Comparison of ENCODE assay signal across 32 mouse cellular contexts in genomic region chr9:58327382-58327781, GRCm38 (mm10). TPM values are rescaled to one million over a fixed set of nuclear protein-coding genes. Genes with fewer than 3 reads are reported as not detected.
DNase-seq lines count a peak whose midpoint lies in the region; ATAC-seq and TF ChIP-seq lines count a peak whose summit lies in the region.
"Had no signal": no experiment of that assay in that cellular context is flagged by ENCODE, and none has a peak within 500 bp of the region (broad histone marks: within the 10 kb centered on the region; RNA-seq: fewer than 3 reads in every experiment).

No protein-coding gene starts in this region.

- no peak overlapping the region for H3K4me2 ChIP-seq in heart, embryonic 15.5 days
- H3K4me2 ChIP-seq: embryonic facial prominence, embryonic 13.5 days; limb, embryonic 13.5 days; liver, embryonic 11.5 days; neural tube, embryonic 13.5 days had no signal

- H3K27ac ChIP-seq in heart, embryonic 10.5 days = peak overlapping the region; percentile 75
- H3K27ac ChIP-seq in heart, embryonic 15.5 days = peak overlapping the region; percentile 87
- H3K27ac ChIP-seq in layer of hippocampus, adult 2 months = peak overlapping the region; percentile 61; the same call in 1 of the 2 replicates
- H3K27ac ChIP-seq: forebrain, embryonic 10.5 days; left cerebral cortex, adult 2 months; limb, embryonic 13.5 days; neural tube, embryonic 13.5 days had no signal

- peaks cover 39% of the 10 kb centered on the region for H3K4me1 ChIP-seq in heart, embryonic 10.5 days
- peaks cover 29% of the 10 kb centered on the region for H3K4me1 ChIP-seq in heart, embryonic 15.5 days (replicated peaks)

- H3K27me3 ChIP-seq in heart, embryonic 10.5 days (ENCODE audit: insufficient read depth, poor library complexity, severe bottlenecking) = no peaks in the 10 kb centered on the region
- H3K27me3 ChIP-seq in heart, embryonic 15.5 days = no peaks in the 10 kb centered on the region
- H3K27me3 ChIP-seq: embryonic facial prominence, embryonic 13.5 days; neural tube, embryonic 13.5 days had no signal

- WGBS in heart, embryonic 10.5 days = 24% methylated on average over 1 of the region's 1 CpGs
- WGBS in heart, embryonic 15.5 days = 35% methylated on average over 1 of the region's 1 CpGs

- no peaks in the 10 kb centered on the region for H3K9me3 ChIP-seq in heart, embryonic 10.5 days
- H3K9me3 ChIP-seq in heart, embryonic 15.5 days (replicated peaks) = no peaks in the 10 kb centered on the region
- H3K9me3 ChIP-seq: embryonic facial prominence, embryonic 13.5 days; forebrain, embryonic 10.5 days; limb, embryonic 13.5 days; neural tube, embryonic 13.5 days had no signal

- no peak for DNase-seq in heart, embryonic 10.5 days (ENCODE audit: low spot score)
- DNase-seq in heart, postnatal 25 days (ENCODE audit: low spot score) = no peak
- no peak for DNase-seq in heart, postnatal 4 days
- no peak for DNase-seq in layer of hippocampus, adult 2 months (ENCODE audit: low spot score in 2 of 2)
- DNase-seq in layer of hippocampus, postnatal 10 days (ENCODE audit: low spot score in 2 of 2) = no peak
- DNase-seq in MN1 (ENCODE audit: low spot score) = peak; percentile 18
- no peak for DNase-seq in left cerebral cortex, postnatal 4 days
- DNase-seq: adrenal gland, postnatal 25 days; cerebellum, adult 18-20 months; cerebellum, postnatal 10 days; gastrocnemius, postnatal 14 days; kidney, adult 9 months; kidney, postnatal 14 days; lung, postnatal 14 days; thymus, adult 2 months; thymus, postnatal 36 days had no signal

- 0 out of 2 replicates have a peak, but pooled peaks have one; percentile 20 for ATAC-seq in heart, embryonic 15.5 days (replicated peaks; ENCODE audit: insufficient number of reproducible peaks, insufficient read depth, low FRiP score, low read depth)
- ATAC-seq: CD4-positive, CD25-positive, alpha-beta regulatory T cell, adult 4 months; intestine, embryonic 16.5 days had no signal

- no peak for TF ChIP-seq CTCF in layer of hippocampus, adult 2 months (conservative IDR thresholded peaks at IDR 0.05)

- H3K9ac ChIP-seq in heart, embryonic 15.5 days = no peak overlapping the region
- H3K9ac ChIP-seq: embryonic facial prominence, embryonic 13.5 days; limb, embryonic 13.5 days; neural tube, embryonic 13.5 days had no signal

- no peaks in the 10 kb centered on the region for H3K36me3 ChIP-seq in heart, embryonic 10.5 days
- no peaks in the 10 kb centered on the region for H3K36me3 ChIP-seq in heart, embryonic 15.5 days
- H3K36me3 ChIP-seq: embryonic facial prominence, embryonic 13.5 days; forebrain, embryonic 10.5 days; limb, embryonic 13.5 days; neural tube, embryonic 13.5 days had no signal

- intact Hi-C loops in heart, postnatal 25 days (cut with DNase I) = no loop called here
- intact Hi-C loops in left cerebral cortex, postnatal 4 days (cut with DNase I) = no loop called here

- no peak overlapping the region for H3K4me3 ChIP-seq in heart, embryonic 10.5 days
- no peak overlapping the region for H3K4me3 ChIP-seq in heart, embryonic 15.5 days
- no peak overlapping the region for H3K4me3 ChIP-seq in layer of hippocampus, adult 2 months
- H3K4me3 ChIP-seq: embryonic facial prominence, embryonic 13.5 days; forebrain, embryonic 10.5 days; left cerebral cortex, adult 2 months; limb, embryonic 13.5 days; neural tube, embryonic 13.5 days had no signal

RNA-seq across cellular contexts. Expression of gene Loxl1, which starts 14.4 kb away (rescaled TPM):
- 35.7 and 36.1 TPM in 2 replicates for polyA plus RNA-seq in heart, embryonic 10.5 days (2016; fragmentation: Nextera tagmentation; extraction: Ambion mirVana)
- total RNA-seq in heart, postnatal 25 days (2021) = 10 to 100 TPM; 36.6 to 36.7 TPM
- 54.6 and 78.1 TPM in 2 replicates for polyA plus RNA-seq in heart, embryonic 15.5 days (2015; fragmentation: Nextera tagmentation; extraction: Ambion mirVana)
- 10 to 100 TPM; 77.2 to 87.1 TPM for total RNA-seq in heart, postnatal 4 days (2021)
- 1 to 10 TPM; 3.2 to 3.3 TPM for total RNA-seq in layer of hippocampus, adult 2 months (2021)
- total RNA-seq in layer of hippocampus, postnatal 10 days (2021) = 1 to 10 TPM; 5.0 to 5.7 TPM
- 1 to 10 TPM; 4.8 to 5.5 TPM for total RNA-seq in left cerebral cortex, postnatal 4 days (2021)
- total RNA-seq: common myeloid progenitor, adult 5-6 weeks; granulocyte monocyte progenitor cell, adult 5-6 weeks had no signal
- polyA plus RNA-seq: CD4-positive, CD25-positive, alpha-beta regulatory T cell, adult 4 months had no signal

RNA-seq across cellular contexts. Expression of gene Tbc1d21, which starts 42.9 kb away (rescaled TPM):
- not detected in 2 replicates for polyA plus RNA-seq in heart, embryonic 10.5 days (2016; fragmentation: Nextera tagmentation; extraction: Ambion mirVana)
- total RNA-seq in heart, postnatal 25 days (2021) = not detected
- polyA plus RNA-seq in heart, embryonic 15.5 days (2015; fragmentation: Nextera tagmentation; extraction: Ambion mirVana) = not detected in 2 replicates
- total RNA-seq in heart, postnatal 4 days (2021) = not detected
- not detected for total RNA-seq in layer of hippocampus, adult 2 months (2021)
- not detected for total RNA-seq in layer of hippocampus, postnatal 10 days (2021)
- total RNA-seq in left cerebral cortex, postnatal 4 days (2021) = not detected
- total RNA-seq: adrenal gland, adult 18-20 months; adrenal gland, postnatal 25 days; common myeloid progenitor, adult 5-6 weeks; gastrocnemius, postnatal 14 days; granulocyte monocyte progenitor cell, adult 5-6 weeks; layer of hippocampus, postnatal 14 days; left cerebral cortex, adult 2 months; left cerebral cortex, postnatal 25 days had no signal
- polyA plus RNA-seq: CD4-positive, CD25-positive, alpha-beta regulatory T cell, adult 4 months; embryonic facial prominence, embryonic 13.5 days; forebrain, embryonic 10.5 days; hindbrain, embryonic 11.5 days; intestine, embryonic 16.5 days; limb, embryonic 13.5 days; liver, embryonic 11.5 days; liver, embryonic 16.5 days; neural tube, embryonic 13.5 days; thymus, adult 2 months had no signal

Comparison
In these comparisons a context has a peak if more than half of its experiments do, and no peak if none do; other contexts are left out.
1. RNA of gene Loxl1, which starts 14.4 kb away (total RNA-seq): 77.2 to 87.1 TPM in heart, postnatal 4 days and 36.6 to 36.7 TPM in heart, postnatal 25 days; 5.0 to 5.7 TPM in layer of hippocampus, postnatal 10 days, 4.8 to 5.5 TPM in left cerebral cortex, postnatal 4 days and 3.2 to 3.3 TPM in layer of hippocampus, adult 2 months; every median in the first group is over 4 times any median in the second.
2. Peak in every context shown above with its lines, with median percentiles within 50 percentile points of each other: H3K27ac ChIP-seq.